Mouse (Mus musculus) embryo, embryonic 11.5 days (tissue): ENCODE measurements around the gene Lhx8.

Source experiments
- DNase-seq: peaks from one replicate; pipeline ENCODE4 v3.0.0-alpha.2; 2012; ENCODE audit warnings: low read depth, low spot score

Gene Lhx8

GRCm38 (mm10) chr3:154330181-154331002 lies at the start of gene Lhx8:
Lhx8 (minus strand) TSS chr3:154330659.
- no peak for DNase-seq

DNA sequence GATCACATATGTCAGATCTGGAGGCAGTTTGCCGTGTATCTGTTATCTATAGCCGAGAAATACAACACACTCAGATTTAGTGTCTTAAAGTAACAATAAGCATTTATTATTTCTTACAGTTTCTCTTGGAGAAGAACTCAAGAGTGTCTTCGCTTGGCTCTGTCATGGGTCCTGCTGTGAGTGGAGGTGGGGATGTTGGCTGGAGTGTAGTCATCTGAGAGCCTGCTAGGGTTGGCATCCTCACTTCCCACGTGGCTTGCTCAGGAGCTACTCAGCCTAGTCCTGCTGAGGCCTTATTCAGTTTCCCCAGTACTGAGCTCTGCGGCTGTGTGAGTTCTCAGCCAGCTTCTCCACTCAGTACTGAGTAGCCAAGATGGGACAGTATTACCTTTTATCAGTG lies 43.1 kb upstream of the Lhx8 start:
- no peak for DNase-seq

DNA sequence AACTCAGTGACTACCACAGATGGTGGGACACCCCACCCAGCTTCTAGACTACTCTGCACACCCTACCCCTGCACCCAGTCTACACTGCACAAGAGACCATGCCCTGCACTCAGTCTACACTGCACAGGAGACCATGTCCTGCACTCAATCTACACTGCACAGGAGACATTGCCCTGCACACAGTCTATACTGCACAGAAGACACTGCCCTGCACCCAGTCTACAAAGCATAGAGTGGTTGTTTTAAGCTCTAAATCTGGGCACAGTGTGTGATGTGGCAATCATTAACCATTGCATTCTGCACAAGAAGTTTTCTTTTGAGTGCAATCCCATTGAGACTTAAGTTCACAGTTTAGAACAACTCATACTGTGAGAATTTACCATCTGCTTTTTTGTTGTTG lies 42.2 kb upstream of the Lhx8 start:
- no peak for DNase-seq

GRCm38 (mm10) chr3:154367327-154367726 lies 36.9 kb upstream of the Lhx8 start:
- DNase-seq: no peak

DNA sequence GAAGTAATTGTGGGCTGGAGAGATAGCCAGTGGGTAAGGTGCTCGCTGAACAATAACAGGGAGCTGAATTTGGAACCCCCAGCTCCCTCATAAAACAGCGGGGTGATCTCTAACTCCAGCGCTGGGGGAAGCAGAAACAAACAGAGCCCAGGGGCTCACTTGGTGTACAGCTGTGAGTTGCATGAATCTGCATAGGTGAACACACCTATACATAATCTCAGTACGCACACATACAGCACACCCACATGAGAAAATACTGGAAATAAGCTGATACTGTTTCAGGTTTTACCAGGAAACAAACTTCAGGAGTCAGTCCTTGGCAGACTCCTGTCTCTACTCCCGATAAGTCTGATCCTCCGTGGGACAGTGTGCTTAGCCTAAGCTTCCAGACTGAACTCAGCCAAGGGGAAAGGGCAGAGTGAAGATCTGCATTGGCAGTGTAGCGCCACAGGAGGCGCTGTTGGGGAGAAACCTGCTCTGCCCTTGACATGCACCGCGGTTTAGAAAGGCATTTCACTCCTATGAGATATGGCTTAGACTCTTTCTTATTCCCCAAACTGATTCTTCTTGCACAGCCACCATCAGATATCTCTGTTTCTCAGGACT lies 34.2 kb upstream of the Lhx8 start:
- peak; percentile 27 for DNase-seq

GRCm38 (mm10) chr3:154363507-154363906 lies 33.0 kb upstream of the Lhx8 start:
- DNase-seq: no peak

DNA sequence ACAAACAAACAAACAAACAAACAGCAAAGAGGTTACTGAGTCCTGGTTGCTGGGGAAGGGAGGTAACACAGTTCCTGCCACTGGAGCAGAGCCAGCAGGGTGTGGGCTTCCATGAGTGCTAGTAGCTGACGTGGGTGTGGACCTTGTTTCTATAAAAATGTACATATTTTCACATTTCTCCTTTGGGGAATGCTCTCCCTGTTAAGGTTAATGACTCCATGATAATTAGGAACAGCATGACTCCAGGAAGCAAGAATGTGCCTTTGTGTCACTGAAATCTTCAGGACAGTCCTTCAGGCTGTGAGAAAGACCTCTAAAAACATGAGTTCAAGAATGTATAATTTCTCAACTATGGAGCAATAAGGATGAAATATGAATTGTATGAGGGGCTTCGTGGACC lies 28.8 kb upstream of the Lhx8 start:
- no peak for DNase-seq

DNA sequence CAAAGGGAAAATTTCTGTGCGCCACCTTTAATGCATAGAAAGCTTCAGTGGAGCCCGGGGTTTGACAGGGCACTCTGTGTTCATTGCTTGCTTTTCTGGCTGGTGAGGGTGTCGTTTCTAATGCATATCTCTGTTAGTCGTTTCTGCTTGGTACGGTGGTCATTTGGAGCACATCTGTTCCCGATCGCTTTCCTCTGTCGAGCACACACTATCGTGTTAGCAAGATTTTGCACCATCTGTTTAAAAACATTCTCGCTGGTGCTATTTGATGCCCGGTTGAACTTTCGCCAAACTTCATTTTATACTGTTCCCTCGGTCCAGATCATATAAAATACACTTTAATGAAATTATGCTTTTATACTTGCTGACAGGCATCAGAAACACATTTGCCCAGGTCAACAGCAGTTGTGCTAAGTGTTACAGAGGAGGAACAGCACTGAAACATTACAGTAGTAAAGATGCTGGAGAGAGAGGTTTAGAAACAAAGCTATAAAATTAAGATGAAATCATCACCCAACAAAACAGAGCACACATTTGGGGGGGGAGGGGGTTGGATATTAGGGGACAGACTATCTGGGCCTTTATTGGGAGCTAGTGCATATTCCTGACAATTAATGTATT lies 9.9 kb upstream of the Lhx8 start:
- no peak for DNase-seq

GRCm38 (mm10) chr3:154339649-154340260 lies 9.3 kb upstream of the Lhx8 start:
- no peak for DNase-seq

DNA sequence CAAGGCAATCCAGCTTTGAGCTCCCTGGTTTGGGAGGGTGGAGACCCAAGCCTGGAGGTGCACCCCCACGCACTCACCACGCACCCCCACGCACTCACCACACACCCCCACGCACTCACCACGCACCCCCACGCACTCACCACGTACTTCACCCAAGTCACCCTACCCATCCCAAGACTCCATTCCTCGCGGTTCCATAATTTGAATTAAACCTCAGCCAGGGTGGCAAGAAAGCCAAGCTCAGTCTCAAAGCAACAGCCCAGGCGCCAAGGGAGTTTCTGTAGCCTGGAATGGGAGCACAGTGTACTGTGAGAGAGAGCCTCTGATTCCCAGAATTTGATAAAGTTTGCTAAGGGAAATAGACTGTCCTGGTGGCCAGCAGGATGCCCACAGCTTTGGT lies 4.3 kb upstream of the Lhx8 start:
- DNase-seq: no peak

DNA sequence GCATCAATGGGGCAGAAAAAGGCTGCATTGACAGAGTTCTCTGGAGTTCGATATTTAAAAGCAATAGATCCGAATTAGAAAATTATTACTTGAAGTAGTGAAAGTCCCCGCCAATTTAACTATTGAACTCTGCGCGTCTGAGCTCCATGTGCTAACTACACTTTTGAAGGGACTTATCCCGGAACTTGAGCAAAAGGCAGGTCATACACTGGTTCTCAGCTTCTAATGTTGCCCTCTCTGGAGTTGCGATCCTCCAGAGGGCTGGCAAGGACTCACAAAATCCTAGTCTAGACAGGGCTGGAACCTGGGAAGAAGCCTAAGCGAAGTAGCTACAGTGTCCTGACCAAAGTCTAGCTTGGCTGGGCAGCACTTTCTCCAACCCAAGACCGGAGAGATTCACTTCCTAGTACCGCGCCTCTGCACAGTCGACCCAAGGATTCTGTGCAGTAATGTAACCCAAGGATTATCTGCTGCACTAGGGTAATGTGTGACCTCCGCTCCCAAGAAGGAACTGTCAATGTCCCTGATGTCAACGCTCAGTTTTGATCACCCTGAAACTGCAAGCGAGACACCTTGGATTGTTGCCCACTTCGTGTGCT lies 3.0 kb upstream of the Lhx8 start:
- no peak for DNase-seq

DNA sequence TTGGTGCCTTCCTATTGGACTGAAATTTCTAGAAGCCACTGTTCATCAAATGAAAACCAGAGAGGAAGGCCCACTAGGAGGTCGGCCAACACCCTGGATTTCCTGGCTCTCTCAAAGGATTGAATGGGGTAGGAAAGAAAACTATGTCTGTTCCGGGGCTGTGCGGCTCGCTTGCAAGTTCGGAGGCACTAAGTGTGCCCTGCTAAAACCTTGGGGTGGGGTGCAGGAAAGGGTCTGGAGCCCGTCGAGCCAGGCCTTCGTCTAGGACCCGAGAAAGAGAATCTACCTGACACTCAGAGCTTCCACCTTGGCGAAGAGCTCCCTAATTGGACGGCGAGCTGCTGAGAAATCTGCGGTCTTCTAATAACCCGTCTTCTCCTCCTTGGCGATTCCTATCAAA lies 2.5 kb upstream of the Lhx8 start:
- DNase-seq: no peak

GRCm38 (mm10) chr3:154332213-154332530 lies 1.7 kb upstream of the Lhx8 start:
- no peak for DNase-seq

DNA sequence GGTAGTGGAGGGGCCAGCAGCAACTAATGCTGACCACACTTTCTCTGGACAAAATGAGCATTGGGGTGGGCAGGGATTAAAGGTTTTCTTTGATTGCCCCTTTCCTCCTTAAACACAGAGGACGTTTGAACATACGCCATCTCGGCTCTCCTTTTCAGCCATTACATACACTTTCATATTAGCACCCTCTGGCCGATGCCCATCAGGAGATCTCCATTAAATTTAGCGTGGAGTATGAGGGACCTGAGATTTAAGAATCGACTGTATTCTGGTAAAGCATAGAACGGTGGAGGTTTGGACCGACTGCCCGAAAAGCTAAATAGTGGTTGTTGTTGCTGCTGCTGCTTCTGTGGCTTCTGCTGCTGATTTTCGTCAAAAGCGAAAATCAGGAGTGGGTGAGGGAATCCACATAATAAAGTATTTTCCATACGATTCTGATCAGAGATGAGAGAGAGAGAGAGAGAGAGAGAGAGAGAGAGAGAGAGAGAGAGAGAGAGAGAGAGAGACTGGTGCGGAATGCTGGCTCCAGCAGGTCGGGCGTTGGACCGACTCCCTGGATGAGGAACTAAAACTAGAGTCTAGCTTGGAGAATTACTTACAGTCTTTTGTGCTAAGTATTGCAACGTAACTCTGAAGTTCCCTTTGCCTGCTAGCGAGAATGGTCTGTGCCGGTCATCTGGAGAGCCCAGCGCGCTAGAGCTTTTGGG lies 1.2 kb upstream of the Lhx8 start:
- no peak for DNase-seq

DNA sequence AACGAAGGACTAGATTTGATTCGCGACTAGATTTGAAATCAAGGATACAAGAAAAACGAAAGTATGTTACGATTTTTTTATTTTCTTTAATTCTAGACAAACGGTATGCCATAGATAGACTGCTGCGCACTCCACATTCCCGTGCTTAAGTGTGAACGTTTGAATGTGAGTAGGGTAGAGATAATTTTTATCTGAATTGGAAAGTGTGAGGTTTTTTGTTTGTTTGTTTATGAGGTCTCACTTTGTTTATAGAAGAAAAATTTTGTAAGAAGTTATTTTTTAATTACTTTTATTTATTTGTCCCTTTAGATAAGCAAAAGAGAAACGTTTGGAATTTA lies 513 bp upstream of the Lhx8 start:
- DNase-seq: no peak

DNA sequence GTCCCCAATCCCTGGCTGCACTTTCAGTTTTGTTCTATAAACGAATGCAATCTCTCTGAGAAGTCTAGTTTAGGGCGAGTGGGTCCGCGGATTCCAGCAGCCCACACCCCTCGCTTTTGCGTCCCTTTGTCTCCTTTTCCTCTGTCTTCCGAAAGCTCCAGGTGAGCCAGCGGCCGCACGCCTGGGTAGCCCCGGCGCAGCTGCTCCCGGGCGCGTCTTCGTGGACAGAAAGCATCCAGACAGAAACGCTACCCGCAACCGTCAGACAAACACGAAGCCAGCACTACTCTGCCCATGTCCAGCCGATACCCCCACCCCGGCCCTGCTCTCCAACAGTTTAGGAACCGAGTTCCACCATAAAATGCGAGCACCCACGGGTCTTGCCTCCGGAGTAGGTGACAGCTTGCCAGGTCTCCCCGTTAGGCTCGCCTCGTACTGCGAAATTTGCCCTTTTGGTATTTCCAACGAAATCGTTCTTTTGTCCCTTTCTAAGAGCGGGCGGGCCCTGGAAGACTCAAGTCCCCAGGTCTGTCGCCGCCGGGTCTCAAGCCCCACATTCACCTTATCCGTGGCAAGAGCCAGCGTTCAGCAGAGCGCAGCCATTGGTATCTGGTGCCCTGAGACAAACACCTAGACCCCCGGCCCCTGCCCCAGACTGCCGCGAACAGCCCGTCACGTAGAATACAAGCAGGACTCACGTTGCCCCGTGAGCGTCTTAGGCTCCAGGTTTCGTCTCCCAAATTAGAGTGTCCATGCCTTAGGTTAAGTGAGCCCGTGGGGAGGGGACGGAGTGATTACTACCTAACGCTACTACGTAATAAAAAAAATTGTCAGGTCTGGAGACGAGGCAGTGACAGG lies 907 bp downstream of the Lhx8 start:
- DNase-seq: no peak

GRCm38 (mm10) chr3:154328721-154329322 lies 1.6 kb downstream of the Lhx8 start:
- no peak for DNase-seq

DNA sequence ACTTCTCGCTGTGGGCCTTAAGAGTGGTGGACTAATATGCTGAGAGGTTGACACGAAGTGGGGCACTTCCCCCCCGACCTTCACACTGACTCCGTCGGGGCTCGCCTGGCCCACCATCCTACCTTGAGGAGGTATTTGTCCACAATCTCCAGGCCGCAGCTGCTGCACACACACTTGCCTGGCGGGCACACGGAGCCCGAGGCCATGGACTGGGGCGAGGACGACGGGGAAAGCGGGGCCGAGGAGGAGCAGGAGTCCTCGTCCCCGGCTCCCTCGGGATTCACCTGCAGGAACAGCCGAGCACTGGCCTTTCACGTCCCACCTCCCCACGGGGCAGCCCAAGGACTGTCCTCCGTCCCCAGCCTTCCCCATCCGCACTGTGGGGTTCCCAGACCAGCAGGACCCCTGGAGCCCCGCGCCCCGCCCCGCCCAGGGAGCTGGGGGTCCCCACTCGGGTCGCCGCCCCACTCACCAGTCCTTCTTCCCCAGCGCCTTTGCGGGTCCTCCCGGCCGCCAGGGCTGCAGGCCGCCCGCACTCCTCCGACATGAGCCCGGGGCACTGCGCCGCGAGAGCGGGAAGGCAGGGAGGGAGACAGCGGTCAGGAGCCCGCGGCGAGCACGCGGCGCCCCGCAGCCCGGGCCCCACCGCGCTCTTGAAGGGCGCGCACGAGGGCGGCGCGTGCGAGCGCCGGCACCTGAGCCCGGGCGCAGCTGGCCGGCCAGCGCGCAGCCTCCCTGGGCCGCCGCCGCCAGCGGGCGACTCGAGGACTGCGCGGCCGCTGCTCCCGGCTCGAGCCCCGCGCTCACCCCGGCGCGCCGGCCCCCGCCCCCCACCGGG lies 2.4 kb downstream of the Lhx8 start:
- DNase-seq: no peak

DNA sequence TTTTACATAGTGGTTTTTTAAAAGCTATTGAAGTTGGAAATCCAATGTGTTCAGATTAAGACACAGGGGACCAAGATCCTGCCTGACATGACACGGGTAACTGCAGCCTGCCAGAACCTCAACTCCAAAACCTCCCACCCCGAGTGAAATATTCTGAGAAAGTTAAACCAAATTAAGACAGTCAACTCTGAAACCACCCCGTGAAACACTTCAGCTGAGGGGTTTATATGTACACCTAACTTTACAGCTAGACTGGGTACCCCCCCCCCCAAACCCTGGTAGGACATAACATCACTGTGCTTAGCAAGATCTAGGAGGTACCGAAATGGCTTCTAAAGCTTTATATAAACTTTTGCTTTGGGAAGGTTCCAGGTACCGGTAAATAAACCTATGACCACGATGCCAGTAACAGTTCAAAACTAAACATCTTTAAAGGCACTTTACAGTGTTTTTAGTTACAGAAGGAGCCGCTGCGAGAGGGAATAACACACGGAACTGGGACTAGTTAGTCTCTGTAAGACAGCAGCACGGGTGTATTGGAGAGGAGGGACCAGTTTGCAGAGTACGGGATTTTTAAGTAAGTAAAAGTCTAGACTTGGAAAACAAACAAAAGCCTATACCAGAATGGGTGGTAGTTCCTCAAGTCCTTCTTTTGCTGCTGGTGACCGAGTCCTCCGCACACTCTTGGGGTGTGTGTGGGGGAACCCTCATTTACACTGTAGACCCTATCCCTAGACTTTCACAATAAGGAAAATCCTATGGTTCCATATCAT lies 3.2 kb downstream of the Lhx8 start:
- no peak for DNase-seq
